Mouse (Mus musculus) frontal cortex, adult 2 months (tissue): ENCODE data around the gene Med1. TPM values are rescaled to one million over a fixed set of nuclear protein-coding genes. Genes with fewer than 3 reads are reported as not detected.

Source experiments
- DNase-seq, 2 experiments: peaks; one replicate each; pipeline ENCODE4 v3.0.0; 2022; ENCODE audit warnings: low spot score in 1 of 2; ENCODE audit errors: extremely low spot score in 1 of 2
- polyA plus RNA-seq: library from polyadenylated mRNA; depleted of rRNA; stranded (reverse); fragments of >200 nt; gene quantifications from 2 replicates; pipeline ENCODE4 v1.2.3, GENCODE M21; 2012; rRNA removed

Med1 gene
- polyA plus RNA-seq, 1 experiment: 28.8 TPM

- peak; percentile 81 to 93 for DNase-seq
Measured at GRCm38 (mm10) chr11:98149786-98150624, 43.1 kb downstream of the Med1 start, which contains the start of gene Fbxl20. Fbxl20 (minus strand) TSS chr11:98150403.

- DNase-seq: peak; percentile 68 to 93
Measured at GRCm38 (mm10) chr11:98149304-98149750, 43.8 kb downstream of the Med1 start.

GRCm38 (mm10) chr11:98148551-98149301 is 44.4 kb downstream of the Med1 start:
- DNase-seq: peak in 1 of 2 experiments; percentile 22

GRCm38 (mm10) chr11:98145856-98146255 is 47.2 kb downstream of the Med1 start:
- no peak for DNase-seq

- DNase-seq: no peak
Measured at GRCm38 (mm10) chr11:98142545-98142944, 50.5 kb downstream of the Med1 start.

- no peak for DNase-seq
Measured at GRCm38 (mm10) chr11:98138894-98139293, 54.2 kb downstream of the Med1 start.

- no peak for DNase-seq
Measured at GRCm38 (mm10) chr11:98137836-98138235, 55.3 kb downstream of the Med1 start.

- DNase-seq: no peak
Measured at GRCm38 (mm10) chr11:98134951-98135350, 58.1 kb downstream of the Med1 start.

GRCm38 (mm10) chr11:98123424-98123823 is 69.7 kb downstream of the Med1 start:
- no peak for DNase-seq

GRCm38 (mm10) chr11:98114363-98114762 is 78.7 kb downstream of the Med1 start:
- DNase-seq: peak in 1 of 2 experiments; percentile 5

GRCm38 (mm10) chr11:98113504-98113903 is 79.6 kb downstream of the Med1 start:
- no peak for DNase-seq

- no peak for DNase-seq
Measured at GRCm38 (mm10) chr11:98109706-98110105, 83.4 kb downstream of the Med1 start.

Other genes starting within 250 kb of the Med1 start
- 11.1 and 11.4 TPM in 2 replicates for gene Plxdc1, start 206.8 kb downstream of the Med1 start, polyA plus RNA-seq
- gene Arl5c, start 197.1 kb downstream of the Med1 start, polyA plus RNA-seq: 3.2 and 3.4 TPM in 2 replicates
- gene Cacnb1, start 170.3 kb downstream of the Med1 start, polyA plus RNA-seq: 99.8 and 103 TPM in 2 replicates
- 918 and 950 TPM in 2 replicates for gene Rpl19, start 166.6 kb downstream of the Med1 start, polyA plus RNA-seq
- gene Stac2, start 139.8 kb downstream of the Med1 start, polyA plus RNA-seq: 47.8 and 64.4 TPM in 2 replicates
- 26.8 and 28.5 TPM in 2 replicates for gene Fbxl20, start 42.9 kb downstream of the Med1 start, polyA plus RNA-seq
- gene Cdk12, start 9.8 kb upstream of the Med1 start, polyA plus RNA-seq: 17.8 and 19.5 TPM in 2 replicates
- 33.9 and 34.2 TPM in 2 replicates for gene Neurod2, start 136.4 kb upstream of the Med1 start, polyA plus RNA-seq
- 104 and 156 TPM in 2 replicates for gene Ppp1r1b, start 155.1 kb upstream of the Med1 start, polyA plus RNA-seq
- 52.3 and 59.1 TPM in 2 replicates for gene Stard3, start 165.1 kb upstream of the Med1 start, polyA plus RNA-seq
- 9.7 and 14.2 TPM in 2 replicates for gene Tcap, start 190.5 kb upstream of the Med1 start, polyA plus RNA-seq
- gene Pnmt, start 193.2 kb upstream of the Med1 start, polyA plus RNA-seq: 0.84 and 1.1 TPM in 2 replicates
- 13.7 and 15.2 TPM in 2 replicates for gene Pgap3, start 207.2 kb upstream of the Med1 start, polyA plus RNA-seq
- gene Erbb2, start 219.2 kb upstream of the Med1 start, polyA plus RNA-seq: 3.0 and 3.2 TPM in 2 replicates
- 177 and 209 TPM in 2 replicates for gene Mien1, start 245.7 kb upstream of the Med1 start, polyA plus RNA-seq